Mouse (Mus musculus) stomach, adult 2 months (tissue): ENCODE results near the gene Ccdc91. TPM values are rescaled to one million over a fixed set of nuclear protein-coding genes. Genes with fewer than 3 reads are reported as not detected.

Source experiments
- polyA plus RNA-seq: library from polyadenylated mRNA; depleted of rRNA; stranded (reverse); fragments of >200 nt; gene quantifications from 2 replicates; pipeline ENCODE4 v1.2.3, GENCODE M21; 2012; rRNA removed

The Ccdc91 gene
- 7.6 and 8.5 TPM in 2 replicates for polyA plus RNA-seq

GRCm38 (mm10) chr6:147475727-147476613 is at the start of gene Ccdc91:
Gene Ccdc91, plus strand, starts transcription at chr6:147475828.

Other genes with a start within 250 kb of the Ccdc91 start
- 3.0 and 4.2 TPM in 2 replicates for gene Pthlh, start 211.6 kb upstream of the Ccdc91 start, polyA plus RNA-seq